Mouse (Mus musculus): ENCODE measurements at regions not wholly inside any gene's neighbourhood (a gene's known extent, or its start where the extent isn't known, plus 50 kb on each side); places are given as distances from the start of the nearest gene placed in this dataset.

- DNase-seq (ENCODE audit: low spot score), result peak; percentile 64
- Histone ChIP-seq H3K36me3 (ENCODE audit: control insufficient read depth, insufficient read depth, low read length) (no peaks in the 10 kb centered on the region), H3K4me1 (ENCODE audit: control insufficient read depth, insufficient read depth, low read length) (peaks cover 21% of the 10 kb centered on the region), H3K9me3 (ENCODE audit: control insufficient read depth, low read length) (no peaks in the 10 kb centered on the region), H3K4me3 (ENCODE audit: low read depth, low read length) (no peak overlapping the region), H3K27me3 (ENCODE audit: control insufficient read depth, insufficient read depth, low read length) (no peaks in the 10 kb centered on the region), H3K9ac (ENCODE audit: low read length) (no peak overlapping the region; the same call in 1 of the 2 replicates), H3K4me2 (ENCODE audit: low read depth) (no peak overlapping the region; the same call in 1 of the 2 replicates), H3K27ac (ENCODE audit: low read depth, low read length) (0 out of 2 replicates have a peak overlapping the region, but pooled peaks have one; percentile 49)
- peak; percentile 55; the same call in 1 of the 2 replicates for ATAC-seq (ENCODE audit: insufficient read depth, low FRiP score, low TSS enrichment)
- 18% methylated on average over 12 of the region's 12 CpGs for WGBS
Measured at GRCm38 (mm10) chr6:84430925-84431621, 162.6 kb downstream of the Cyp26b1 start.

- 57% methylated on average over 4 of the region's 4 CpGs for WGBS
- DNase-seq (ENCODE audit: low spot score) (no peak), ATAC-seq (ENCODE audit: insufficient read depth, low FRiP score, low TSS enrichment) (no peak)
- Histone ChIP-seq H3K4me3 (ENCODE audit: low read depth, low read length) (no peak overlapping the region), H3K9me3 (ENCODE audit: control insufficient read depth, low read length) (no peaks in the 10 kb centered on the region), H3K27ac (ENCODE audit: low read depth, low read length) (no peak overlapping the region), H3K36me3 (ENCODE audit: control insufficient read depth, insufficient read depth, low read length) (no peaks in the 10 kb centered on the region), H3K27me3 (ENCODE audit: control insufficient read depth, insufficient read depth, low read length) (no peaks in the 10 kb centered on the region), H3K4me1 (ENCODE audit: control insufficient read depth, insufficient read depth, low read length) (peaks cover 21% of the 10 kb centered on the region), H3K4me2 (ENCODE audit: low read depth) (no peak overlapping the region), H3K9ac (ENCODE audit: low read length) (no peak overlapping the region)
Measured at GRCm38 (mm10) chr6:84430146-84430545, 163.6 kb downstream of the Cyp26b1 start.

- H3K27me3 ChIP-seq (ENCODE audit: control insufficient read depth, insufficient read depth, low read length), result no peaks in the 10 kb centered on the region
- WGBS, result 88% methylated on average over 8 of the region's 8 CpGs
- H3K9ac ChIP-seq (ENCODE audit: low read length), result no peak overlapping the region
- no peaks in the 10 kb centered on the region for H3K36me3 ChIP-seq (ENCODE audit: control insufficient read depth, insufficient read depth, low read length)
- DNase-seq (ENCODE audit: low spot score) (no peak), ATAC-seq (ENCODE audit: insufficient read depth, low FRiP score, low TSS enrichment) (no peak)
- no peak overlapping the region for H3K27ac ChIP-seq (ENCODE audit: low read depth, low read length)
- H3K4me2 ChIP-seq (ENCODE audit: low read depth), result no peak overlapping the region
- peaks cover 21% of the 10 kb centered on the region for H3K4me1 ChIP-seq (ENCODE audit: control insufficient read depth, insufficient read depth, low read length)
- no peak overlapping the region for H3K4me3 ChIP-seq (ENCODE audit: low read depth, low read length)
- H3K9me3 ChIP-seq (ENCODE audit: control insufficient read depth, low read length), result no peaks in the 10 kb centered on the region
Measured at GRCm38 (mm10) chr6:84429247-84429646, 164.5 kb downstream of the Cyp26b1 start.

GRCm38 (mm10) chr6:84426691-84427090 is 167.0 kb downstream of the Cyp26b1 start:
- Histone ChIP-seq H3K9me3 (ENCODE audit: control insufficient read depth, low read length) (no peaks in the 10 kb centered on the region), H3K4me1 (ENCODE audit: control insufficient read depth, insufficient read depth, low read length) (peaks cover 12% of the 10 kb centered on the region), H3K4me2 (ENCODE audit: low read depth) (no peak overlapping the region), H3K9ac (ENCODE audit: low read length) (no peak overlapping the region), H3K27ac (ENCODE audit: low read depth, low read length) (no peak overlapping the region), H3K4me3 (ENCODE audit: low read depth, low read length) (no peak overlapping the region), H3K36me3 (ENCODE audit: control insufficient read depth, insufficient read depth, low read length) (no peaks in the 10 kb centered on the region), H3K27me3 (ENCODE audit: control insufficient read depth, insufficient read depth, low read length) (no peaks in the 10 kb centered on the region)
- no peak for ATAC-seq (ENCODE audit: insufficient read depth, low FRiP score, low TSS enrichment)
- no peak for DNase-seq (ENCODE audit: low spot score)
- 65% methylated on average over 8 of the region's 8 CpGs for WGBS

GRCm38 (mm10) chr6:84425823-84426222 is 167.9 kb downstream of the Cyp26b1 start:
- ATAC-seq (ENCODE audit: insufficient read depth, low FRiP score, low TSS enrichment), result peak; percentile 50; the same call in 1 of the 2 replicates
- Histone ChIP-seq H3K27me3 (ENCODE audit: control insufficient read depth, insufficient read depth, low read length) (no peaks in the 10 kb centered on the region), H3K4me1 (ENCODE audit: control insufficient read depth, insufficient read depth, low read length) (peaks cover 4% of the 10 kb centered on the region; the same call in 1 of the 2 replicates), H3K9ac (ENCODE audit: low read length) (no peak overlapping the region), H3K4me3 (ENCODE audit: low read depth, low read length) (no peak overlapping the region), H3K4me2 (ENCODE audit: low read depth) (no peak overlapping the region), H3K36me3 (ENCODE audit: control insufficient read depth, insufficient read depth, low read length) (no peaks in the 10 kb centered on the region), H3K27ac (ENCODE audit: low read depth, low read length) (no peak overlapping the region), H3K9me3 (ENCODE audit: control insufficient read depth, low read length) (no peaks in the 10 kb centered on the region)
- WGBS, result 42% methylated on average over 4 of the region's 4 CpGs
- DNase-seq (ENCODE audit: low spot score), result peak; percentile 54

- H3K4me1 ChIP-seq (ENCODE audit: control insufficient read depth, insufficient read depth, low read length), result no peaks in the 10 kb centered on the region
- H3K27me3 ChIP-seq (ENCODE audit: control insufficient read depth, insufficient read depth, low read length), result no peaks in the 10 kb centered on the region
- H3K27ac ChIP-seq (ENCODE audit: low read depth, low read length), result no peak overlapping the region
- no peaks in the 10 kb centered on the region for H3K36me3 ChIP-seq (ENCODE audit: control insufficient read depth, insufficient read depth, low read length)
- 55% methylated on average over 3 of the region's 3 CpGs for WGBS
- no peak overlapping the region for H3K9ac ChIP-seq (ENCODE audit: low read length)
- no peaks in the 10 kb centered on the region for H3K9me3 ChIP-seq (ENCODE audit: control insufficient read depth, low read length)
- no peak for DNase-seq (ENCODE audit: low spot score)
- ATAC-seq (ENCODE audit: insufficient read depth, low FRiP score, low TSS enrichment), result no peak
- H3K4me3 ChIP-seq (ENCODE audit: low read depth, low read length), result no peak overlapping the region
- H3K4me2 ChIP-seq (ENCODE audit: low read depth), result no peak overlapping the region
Measured at GRCm38 (mm10) chr6:84422946-84423345, 170.8 kb downstream of the Cyp26b1 start.

GRCm38 (mm10) chr6:84419691-84420090 is 174.0 kb downstream of the Cyp26b1 start:
- Histone ChIP-seq H3K27ac (ENCODE audit: low read depth, low read length) (no peak overlapping the region), H3K36me3 (ENCODE audit: control insufficient read depth, insufficient read depth, low read length) (no peaks in the 10 kb centered on the region), H3K9ac (ENCODE audit: low read length) (no peak overlapping the region), H3K4me3 (ENCODE audit: low read depth, low read length) (no peak overlapping the region), H3K4me1 (ENCODE audit: control insufficient read depth, insufficient read depth, low read length) (peaks cover 2% of the 10 kb centered on the region; the same call in 1 of the 2 replicates), H3K4me2 (ENCODE audit: low read depth) (no peak overlapping the region), H3K27me3 (ENCODE audit: control insufficient read depth, insufficient read depth, low read length) (no peaks in the 10 kb centered on the region), H3K9me3 (ENCODE audit: control insufficient read depth, low read length) (no peaks in the 10 kb centered on the region)
- DNase-seq (ENCODE audit: low spot score) (no peak), ATAC-seq (ENCODE audit: insufficient read depth, low FRiP score, low TSS enrichment) (no peak)
- WGBS, result 82% methylated on average over 2 of the region's 2 CpGs

- Histone ChIP-seq H3K9me3 (ENCODE audit: control insufficient read depth, low read length) (no peaks in the 10 kb centered on the region), H3K4me3 (ENCODE audit: low read depth, low read length) (no peak overlapping the region), H3K27ac (ENCODE audit: low read depth, low read length) (no peak overlapping the region), H3K36me3 (ENCODE audit: control insufficient read depth, insufficient read depth, low read length) (no peaks in the 10 kb centered on the region), H3K4me1 (ENCODE audit: control insufficient read depth, insufficient read depth, low read length) (peaks cover 2% of the 10 kb centered on the region; the same call in 1 of the 2 replicates), H3K27me3 (ENCODE audit: control insufficient read depth, insufficient read depth, low read length) (no peaks in the 10 kb centered on the region), H3K4me2 (ENCODE audit: low read depth) (no peak overlapping the region), H3K9ac (ENCODE audit: low read length) (no peak overlapping the region)
- WGBS, result 64% methylated on average over 2 of the region's 2 CpGs
- no peak for ATAC-seq (ENCODE audit: insufficient read depth, low FRiP score, low TSS enrichment)
- DNase-seq (ENCODE audit: low spot score), result no peak
Measured at GRCm38 (mm10) chr6:84419281-84419680, 174.4 kb downstream of the Cyp26b1 start.

GRCm38 (mm10) chr6:84416992-84417636 is 176.6 kb downstream of the Cyp26b1 start:
- H3K4me2 ChIP-seq (ENCODE audit: low read depth), result no peak overlapping the region
- H3K36me3 ChIP-seq (ENCODE audit: control insufficient read depth, insufficient read depth, low read length), result no peaks in the 10 kb centered on the region
- H3K27me3 ChIP-seq (ENCODE audit: control insufficient read depth, insufficient read depth, low read length), result no peaks in the 10 kb centered on the region
- DNase-seq (ENCODE audit: low spot score) (no peak), ATAC-seq (ENCODE audit: insufficient read depth, low FRiP score, low TSS enrichment) (no peak)
- H3K4me3 ChIP-seq (ENCODE audit: low read depth, low read length), result no peak overlapping the region
- H3K9me3 ChIP-seq (ENCODE audit: control insufficient read depth, low read length), result no peaks in the 10 kb centered on the region
- WGBS, result 38% methylated on average over 11 of the region's 11 CpGs
- H3K9ac ChIP-seq (ENCODE audit: low read length), result no peak overlapping the region
- H3K27ac ChIP-seq (ENCODE audit: low read depth, low read length), result no peak overlapping the region
- peaks cover 2% of the 10 kb centered on the region; the same call in 1 of the 2 replicates for H3K4me1 ChIP-seq (ENCODE audit: control insufficient read depth, insufficient read depth, low read length)
